Mouse (Mus musculus) heart, postnatal 0 days (tissue): ENCODE data around the gene Epha3.

Experiments used
- CTCF ChIP-seq: IDR thresholded peaks from 2 replicates; pipeline ENCODE4 v1.5.1; 2016; ENCODE audit warnings: antibody characterized with exemption, control low read depth, low read depth
- EP300 ChIP-seq: IDR thresholded peaks from 2 replicates; pipeline ENCODE4 v1.6.1; 2016; ENCODE audit warnings: antibody characterized with exemption, low read depth

DNA sequence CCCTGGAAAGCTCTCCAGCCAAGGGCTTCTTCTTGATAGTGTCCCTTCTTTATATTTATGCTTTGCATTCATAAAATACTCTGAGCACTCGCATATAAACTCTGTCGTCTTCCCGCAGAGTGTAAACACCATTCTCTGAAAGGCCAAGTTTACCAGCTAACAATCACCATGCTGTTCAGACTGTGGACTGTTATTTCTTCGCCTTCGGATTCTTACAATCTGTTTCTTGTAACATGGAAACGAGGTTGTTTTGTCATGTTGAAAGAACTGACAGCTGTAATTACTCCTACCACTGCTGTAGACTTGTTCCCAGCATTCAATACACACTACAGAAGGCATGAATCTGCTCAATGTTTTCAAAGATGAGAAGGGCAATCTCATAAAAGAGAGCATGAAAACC is 46.4 kb downstream of the Epha3 start:
- TF ChIP-seq EP300 (no peak), CTCF (no peak)
